Mouse (Mus musculus) ES-E14 (cell line): ENCODE measurements around the gene Trafd1.

Experiments used
- MAFK ChIP-seq: IDR thresholded peaks from 2 replicates; pipeline ENCODE4 v1.6.1; 2014; ENCODE audit warnings: mild to moderate bottlenecking, low read depth, low read length, inconsistent platforms; ENCODE audit not compliant: insufficient read depth
- ZC3H11A ChIP-seq: IDR thresholded peaks from 2 replicates; pipeline ENCODE4 v1.6.1; 2012; ENCODE audit warnings: low read depth, mild to moderate bottlenecking, inconsistent platforms, low read length, borderline replicate concordance

DNA sequence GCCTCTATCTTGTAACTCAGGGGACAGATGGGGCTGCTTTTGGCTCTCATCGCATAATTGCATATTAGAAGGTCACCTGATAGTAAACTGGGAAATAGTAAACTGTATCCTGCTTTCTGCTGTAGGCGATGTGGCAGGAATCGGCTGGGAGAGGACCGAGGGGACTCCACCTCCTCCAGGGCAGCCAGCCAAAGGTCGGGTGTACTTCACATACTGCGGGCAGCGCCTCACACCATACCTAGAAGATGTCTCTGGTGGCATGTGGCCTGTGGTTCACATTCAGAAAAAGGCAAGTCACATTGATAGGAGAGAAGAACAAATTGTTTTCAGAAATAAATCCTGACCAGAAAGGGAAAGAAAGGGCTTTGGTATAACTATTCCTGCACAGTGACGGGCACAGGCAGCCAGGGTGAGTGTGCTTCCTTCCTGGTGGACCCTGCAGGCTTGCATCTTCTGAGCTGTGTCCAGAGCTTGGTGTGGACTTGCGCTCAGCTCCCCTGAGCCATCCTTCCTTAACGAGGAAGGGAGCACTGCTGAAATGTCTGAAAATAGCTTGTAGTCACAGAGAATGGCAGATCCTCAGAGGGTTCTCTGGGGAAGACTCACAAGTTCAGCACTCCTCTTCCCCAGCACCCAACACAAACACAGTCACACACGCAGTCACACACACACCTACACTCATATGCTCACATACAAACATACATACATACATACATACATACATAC is 55.9 kb downstream of the Trafd1 start:
- TF ChIP-seq MAFK, result no peak
- no peak for TF ChIP-seq ZC3H11A
